7 mouse cellular contexts compared by ENCODE assay signal in the genomic region with DNA sequence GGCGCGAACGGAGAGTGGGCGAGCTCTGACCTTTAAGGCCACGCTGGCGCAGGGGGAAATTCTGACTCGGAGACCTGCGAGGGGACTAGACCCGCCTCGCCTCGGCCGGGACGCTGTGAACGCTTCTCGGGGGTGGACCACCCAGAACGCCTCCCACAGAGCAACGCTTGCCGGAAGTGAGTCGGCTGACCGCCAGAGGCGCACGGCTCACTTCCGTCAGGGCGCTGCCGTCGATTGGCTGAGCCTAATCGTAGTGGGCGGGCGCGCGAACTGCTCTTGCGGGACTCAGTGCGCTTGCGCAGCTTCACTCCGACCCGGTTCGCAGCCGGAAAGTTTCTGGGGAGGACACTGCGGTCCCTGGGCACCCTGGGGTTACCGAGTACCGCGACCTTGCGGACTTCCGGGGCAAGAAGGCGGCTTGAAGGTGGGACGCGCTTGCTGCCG. TPM values are rescaled to one million over a fixed set of nuclear protein-coding genes. Genes with fewer than 3 reads are reported as not detected.
DNase-seq lines count a peak whose midpoint lies in the region; ATAC-seq and TF ChIP-seq lines count a peak whose summit lies in the region.

Park7 (minus strand) TSS at position 148 of the 444 bp plus-strand sequence.
Tnfrsf9 (plus strand) TSS at position 273 of the 444 bp plus-strand sequence.

- peak within 1 kb of the TSS; percentile 57 for H3K4me2 ChIP-seq in embryonic facial prominence, embryonic 11.5 days (ENCODE audit: low read depth, low read length)
- peak within 1 kb of the TSS; percentile 69 for H3K4me2 ChIP-seq in limb, embryonic 12.5 days
- H3K4me2 ChIP-seq in midbrain, embryonic 15.5 days = peak within 1 kb of the TSS; percentile 67

- under 1% methylated on average over 48 of the region's 48 CpGs for WGBS in embryonic facial prominence, embryonic 11.5 days
- under 1% methylated on average over 48 of the region's 48 CpGs for WGBS in kidney, adult 2 months
- under 1% methylated on average over 48 of the region's 48 CpGs for WGBS in limb, embryonic 12.5 days
- WGBS in midbrain, embryonic 15.5 days = under 1% methylated on average over 48 of the region's 48 CpGs
- under 1% methylated on average over 48 of the region's 48 CpGs for WGBS in spleen, adult 2 months

- peak; percentile 63 for TF ChIP-seq CTCF in kidney, adult 2 months (conservative IDR thresholded peaks at IDR 0.05; ENCODE audit: insufficient read depth, insufficient read length, low read depth, low read length)
- TF ChIP-seq CTCF in spleen, adult 2 months (IDR thresholded peaks at IDR 0.05; ENCODE audit: extremely low read depth, insufficient read depth, insufficient read length, insufficient replicate concordance) = peak; percentile 72

- H3K27me3 ChIP-seq in embryonic facial prominence, embryonic 11.5 days (ENCODE audit: control insufficient read depth, insufficient read depth, low read length) = no peaks in the 10 kb centered on the region
- no peaks in the 10 kb centered on the region for H3K27me3 ChIP-seq in kidney, adult 2 months (replicated peaks; ENCODE audit: control insufficient read depth, insufficient read depth, low read length)
- H3K27me3 ChIP-seq in limb, embryonic 12.5 days = no peaks in the 10 kb centered on the region
- no peaks in the 10 kb centered on the region for H3K27me3 ChIP-seq in midbrain, embryonic 15.5 days (replicated peaks)
- no peaks in the 10 kb centered on the region for H3K27me3 ChIP-seq in spleen, adult 2 months (ENCODE audit: control insufficient read depth, insufficient read depth, low read length)

- peak; percentile 99 for DNase-seq in adrenal gland, postnatal 14 days
- peak; percentile 98 for DNase-seq in embryonic facial prominence, embryonic 11.5 days (ENCODE audit: low spot score)
- DNase-seq in heart, adult 18-20 months = peak; percentile 96 to 99
- peak; percentile 99 for DNase-seq in kidney, adult 2 months
- DNase-seq in spleen, adult 2 months (ENCODE audit: low read depth in 1 of 2, low spot score in 2 of 2) = peak; percentile 91 to 94

- H3K27ac ChIP-seq in embryonic facial prominence, embryonic 11.5 days (replicated peaks; ENCODE audit: low read depth, low read length) = peak within 1 kb of the TSS; percentile 57
- H3K27ac ChIP-seq in kidney, adult 2 months (ENCODE audit: insufficient read depth, low read depth, low read length) = peak within 1 kb of the TSS; percentile 96
- peak within 1 kb of the TSS; percentile 90 for H3K27ac ChIP-seq in limb, embryonic 12.5 days
- H3K27ac ChIP-seq in midbrain, embryonic 15.5 days = peak within 1 kb of the TSS; percentile 89
- H3K27ac ChIP-seq in spleen, adult 2 months (ENCODE audit: insufficient read depth, low read length) = peak within 1 kb of the TSS; percentile 94

- peak within 1 kb of the TSS; percentile 76 for H3K9ac ChIP-seq in embryonic facial prominence, embryonic 11.5 days (replicated peaks; ENCODE audit: low read length)
- H3K9ac ChIP-seq in limb, embryonic 12.5 days (replicated peaks) = peak within 1 kb of the TSS; percentile 78
- peak within 1 kb of the TSS; percentile 84 for H3K9ac ChIP-seq in midbrain, embryonic 15.5 days

- H3K9me3 ChIP-seq in embryonic facial prominence, embryonic 11.5 days (replicated peaks; ENCODE audit: control insufficient read depth, low read length) = no peaks in the 10 kb centered on the region
- no peaks in the 10 kb centered on the region for H3K9me3 ChIP-seq in limb, embryonic 12.5 days
- H3K9me3 ChIP-seq in midbrain, embryonic 15.5 days = no peaks in the 10 kb centered on the region

- peak within 1 kb of the TSS; percentile 55 for H3K4me3 ChIP-seq in embryonic facial prominence, embryonic 11.5 days (ENCODE audit: low read depth, low read length)
- H3K4me3 ChIP-seq in kidney, adult 2 months (ENCODE audit: insufficient read depth, low read depth, low read length) = peak within 1 kb of the TSS; percentile 88
- H3K4me3 ChIP-seq in limb, embryonic 12.5 days (replicated peaks) = peak within 1 kb of the TSS; percentile 66
- peak within 1 kb of the TSS; percentile 89 for H3K4me3 ChIP-seq in midbrain, embryonic 15.5 days
- peak within 1 kb of the TSS; percentile 77 for H3K4me3 ChIP-seq in spleen, adult 2 months (ENCODE audit: extremely low read depth, insufficient read depth, insufficient read length)

- no peaks in the 10 kb centered on the region for H3K36me3 ChIP-seq in embryonic facial prominence, embryonic 11.5 days (replicated peaks; ENCODE audit: control insufficient read depth, insufficient read depth, low read depth, low read length)
- H3K36me3 ChIP-seq in kidney, adult 2 months (ENCODE audit: control insufficient read depth, insufficient read depth, low read length) = no peaks in the 10 kb centered on the region
- H3K36me3 ChIP-seq in limb, embryonic 12.5 days = no peaks in the 10 kb centered on the region
- no peaks in the 10 kb centered on the region for H3K36me3 ChIP-seq in midbrain, embryonic 15.5 days (replicated peaks)
- H3K36me3 ChIP-seq in spleen, adult 2 months (ENCODE audit: control insufficient read depth, insufficient read depth, low read length) = no peaks in the 10 kb centered on the region

- peak; percentile 80 for ATAC-seq in embryonic facial prominence, embryonic 11.5 days (replicated peaks; ENCODE audit: insufficient number of reproducible peaks, low FRiP score, low TSS enrichment, low read depth)
- ATAC-seq in limb, embryonic 12.5 days (ENCODE audit: insufficient number of reproducible peaks, insufficient read depth, low FRiP score, low TSS enrichment, low read depth) = peak; percentile 67
- peak; percentile 86 for ATAC-seq in midbrain, embryonic 15.5 days (replicated peaks)

- peak; percentile 65 for TF ChIP-seq POLR2A in kidney, adult 2 months (IDR thresholded peaks at IDR 0.05; ENCODE audit: low read depth, low read length)
- peak; percentile 79 for TF ChIP-seq POLR2A in spleen, adult 2 months (IDR thresholded peaks at IDR 0.05; ENCODE audit: low read depth, low read length)

- H3K4me1 ChIP-seq in embryonic facial prominence, embryonic 11.5 days (ENCODE audit: control insufficient read depth, insufficient read depth, low read length) = no peaks in the 10 kb centered on the region
- H3K4me1 ChIP-seq in kidney, adult 2 months (ENCODE audit: control insufficient read depth, insufficient read depth, low read length) = peaks cover 16% of the 10 kb centered on the region; the same call in 1 of the 2 replicates
- peaks cover 18% of the 10 kb centered on the region for H3K4me1 ChIP-seq in limb, embryonic 12.5 days (replicated peaks)
- H3K4me1 ChIP-seq in midbrain, embryonic 15.5 days = peaks cover 21% of the 10 kb centered on the region
- peaks cover 14% of the 10 kb centered on the region; the same call in 1 of the 2 replicates for H3K4me1 ChIP-seq in spleen, adult 2 months (ENCODE audit: control insufficient read depth, insufficient read depth, insufficient read length)

RNA-seq across cellular contexts. Expression of gene Park7, which starts in this region (rescaled TPM):
- 251 and 259 TPM in 2 replicates for total RNA-seq in adrenal gland, postnatal 14 days (2021)
- 443 and 467 TPM in 2 replicates for polyA plus RNA-seq in embryonic facial prominence, embryonic 11.5 days (2014; fragmentation: Nextera tagmentation; extraction: Ambion mirVana)
- total RNA-seq in heart, adult 18-20 months (2021) = 100 to 1,000 TPM; 270 to 278 TPM
- polyA plus RNA-seq in kidney, adult 2 months (2012; rRNA removed) = 314 and 444 TPM in 2 replicates
- 441 and 447 TPM in 2 replicates for polyA plus RNA-seq in limb, embryonic 12.5 days (2016; fragmentation: Nextera tagmentation; extraction: Ambion mirVana)
- 365 and 370 TPM in 2 replicates for polyA plus RNA-seq in midbrain, embryonic 15.5 days (2015; fragmentation: Nextera tagmentation; extraction: Ambion mirVana)
- polyA plus RNA-seq in spleen, adult 2 months (2012; rRNA removed) = 51.4 and 56.9 TPM in 2 replicates

RNA-seq across cellular contexts. Expression of gene Tnfrsf9, which starts in this region (rescaled TPM):
- 0.15 and 0.60 TPM in 2 replicates for total RNA-seq in adrenal gland, postnatal 14 days (2021)
- polyA plus RNA-seq in embryonic facial prominence, embryonic 11.5 days (2014; fragmentation: Nextera tagmentation; extraction: Ambion mirVana) = 0.24 and 0.36 TPM in 2 replicates
- total RNA-seq in heart, adult 18-20 months (2021) = under 1 TPM; 0.12 to 0.46 TPM
- polyA plus RNA-seq in kidney, adult 2 months (2012; rRNA removed) = 0.14 and 0.86 TPM in 2 replicates
- polyA plus RNA-seq in limb, embryonic 12.5 days (2016; fragmentation: Nextera tagmentation; extraction: Ambion mirVana) = 0.45 and 0.69 TPM in 2 replicates
- polyA plus RNA-seq in midbrain, embryonic 15.5 days (2015; fragmentation: Nextera tagmentation; extraction: Ambion mirVana) = 0.30 and 0.36 TPM in 2 replicates
- polyA plus RNA-seq in spleen, adult 2 months (2012; rRNA removed) = 2.2 and 4.0 TPM in 2 replicates

Comparison
In these comparisons a context has a peak if more than half of its experiments do, and no peak if none do; other contexts are left out.
1. Peak in every context shown above with its lines: DNase-seq, ATAC-seq, H3K4me3 ChIP-seq and H3K27ac ChIP-seq.